Mouse (Mus musculus) kidney, adult 9 months (tissue): ENCODE measurements around the gene Sfxn1.
A peak's percentile ranks its signal among the peaks of the same experiment; 100 is the strongest.

Experiments
- DNase-seq: peaks from one replicate; pipeline ENCODE4 v3.0.0; 2022

Gene Sfxn1

GRCm38 (mm10) chr13:54071606-54072331 lies at the start of gene Sfxn1:
Gene Sfxn1 (plus strand): TSS chr13:54071869.
- DNase-seq: peak; percentile 83

DNA sequence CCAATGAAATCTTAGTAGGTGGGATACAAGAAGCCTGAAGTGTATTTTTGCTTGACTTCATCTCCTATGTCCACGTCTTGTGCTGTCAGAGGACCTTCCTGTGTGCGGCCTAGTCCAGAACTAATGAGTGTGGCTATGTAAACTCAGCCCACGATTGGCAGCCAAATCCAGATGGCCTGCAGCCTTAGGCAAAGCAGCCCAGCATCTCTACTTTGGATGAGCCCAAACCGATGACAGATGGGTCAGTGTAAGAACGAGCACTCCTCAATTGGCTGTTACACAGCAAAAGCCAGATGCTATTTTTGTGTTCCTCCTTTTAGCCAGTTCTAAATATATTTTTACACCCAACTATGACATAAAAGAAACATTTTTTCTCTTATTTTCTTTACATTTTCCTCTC lies 48.4 kb upstream of the Sfxn1 start:
- DNase-seq: no peak

GRCm38 (mm10) chr13:54027079-54027478 lies 44.6 kb upstream of the Sfxn1 start:
- no peak for DNase-seq

DNA sequence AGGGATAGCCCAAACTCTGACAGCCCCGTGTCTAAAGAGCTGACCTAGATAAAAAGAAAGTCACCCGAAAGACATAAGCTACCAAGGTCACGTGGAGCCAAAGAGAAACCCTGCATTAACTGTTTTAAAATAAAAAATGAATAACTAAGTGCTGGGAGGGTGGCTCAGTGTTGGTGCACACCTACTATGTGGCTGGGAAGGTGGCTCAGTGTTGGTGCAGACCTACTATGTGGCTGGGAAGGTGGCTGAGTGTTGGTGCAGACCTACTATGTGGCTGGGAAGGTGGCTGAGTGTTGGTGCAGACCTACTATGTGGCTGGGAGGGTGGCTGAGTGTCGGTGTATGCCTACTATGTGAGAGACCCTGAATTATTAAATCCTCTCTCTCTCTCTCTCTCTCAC lies 38.0 kb upstream of the Sfxn1 start:
- DNase-seq: no peak

DNA sequence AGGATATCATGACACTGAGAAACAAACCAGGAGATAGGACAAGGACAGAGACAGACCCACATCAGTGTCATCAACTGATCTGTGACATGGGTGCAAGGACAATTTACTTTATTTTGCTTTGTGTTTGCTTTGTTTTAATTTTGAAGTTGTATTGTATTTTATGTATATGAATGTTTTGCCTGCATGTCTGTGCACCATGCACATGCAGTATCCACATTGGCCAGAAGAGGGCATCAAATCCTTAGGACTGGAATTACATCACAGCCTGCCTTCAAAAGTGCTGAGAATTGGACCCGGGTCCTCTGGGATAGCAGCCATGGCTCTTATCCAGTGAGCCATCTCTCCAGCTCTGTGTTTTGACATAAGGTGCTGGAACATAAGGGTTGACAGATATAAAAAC lies 36.1 kb upstream of the Sfxn1 start:
- peak; percentile 14 for DNase-seq

- DNase-seq: no peak
These were observed 33.7 kb upstream of the Sfxn1 start for GRCm38 (mm10) chr13:54037936-54038335.

DNA sequence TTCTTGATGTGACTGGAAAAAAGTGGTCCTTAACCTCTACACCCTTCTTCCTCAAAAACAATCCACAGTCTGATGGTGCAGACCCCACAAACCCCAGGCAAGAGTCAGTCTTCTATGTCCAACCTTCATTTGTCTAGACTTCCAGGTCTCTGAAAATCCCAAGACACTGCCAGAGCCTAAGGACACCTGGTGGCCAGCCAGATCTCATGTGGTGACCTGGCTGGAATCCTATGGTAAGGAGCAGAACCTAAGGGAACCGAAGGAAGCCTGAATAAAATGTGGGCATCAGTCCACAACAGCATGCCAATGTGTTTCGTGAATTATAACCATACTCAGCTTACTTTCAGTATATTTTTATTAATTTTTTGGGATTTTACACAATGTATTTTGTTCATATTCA lies 31.4 kb upstream of the Sfxn1 start:
- DNase-seq: no peak

DNA sequence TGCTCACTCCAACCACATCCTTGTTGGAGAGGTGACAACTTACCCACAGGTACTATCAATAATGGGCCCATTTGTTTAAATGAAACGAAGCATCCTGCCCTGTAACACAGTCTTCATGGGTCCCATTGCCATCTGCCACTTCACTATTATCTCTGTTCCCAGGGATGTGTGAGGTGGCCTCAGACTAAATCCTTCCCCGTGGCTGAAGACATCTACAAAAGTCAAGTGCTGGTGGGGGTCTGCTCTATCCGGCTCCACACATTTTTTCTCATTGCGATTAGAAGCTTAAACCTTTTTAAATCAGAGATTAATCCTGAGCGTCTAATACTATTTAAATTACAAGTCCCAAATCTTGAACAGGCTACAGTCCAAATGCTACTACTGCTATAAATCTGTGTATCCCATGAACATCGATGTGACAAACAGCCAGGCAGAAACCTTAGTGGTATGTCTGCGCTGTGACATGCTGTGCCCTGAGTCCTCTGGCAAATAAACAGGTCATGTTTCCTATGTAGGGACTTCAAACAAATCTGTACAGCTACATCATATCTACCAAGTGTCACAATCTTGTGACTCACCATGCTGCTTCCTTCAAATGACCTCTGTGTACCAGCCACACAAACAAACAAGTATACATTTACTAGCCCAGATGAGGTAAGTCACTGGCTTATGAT lies 22.9 kb upstream of the Sfxn1 start:
- no peak for DNase-seq

DNA sequence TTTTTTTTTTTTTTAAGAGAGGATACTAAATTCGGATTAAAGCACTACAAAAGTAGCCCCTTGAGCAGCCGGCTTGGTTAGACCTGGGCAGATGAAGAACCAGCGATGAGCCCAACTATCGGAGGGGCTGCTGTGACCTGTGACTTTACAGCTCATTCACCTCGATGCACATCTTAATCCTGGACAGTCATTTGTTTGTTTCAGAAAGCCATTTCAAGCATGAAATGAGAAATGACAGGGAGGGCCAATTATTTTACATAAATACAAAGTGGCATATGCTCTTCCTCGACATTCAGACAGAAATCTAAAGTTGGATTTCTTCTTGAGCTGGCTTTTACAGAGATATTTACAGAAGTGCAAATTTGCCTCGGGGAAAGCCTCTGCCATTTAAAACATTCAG lies 20.0 kb upstream of the Sfxn1 start:
- DNase-seq: no peak

DNA sequence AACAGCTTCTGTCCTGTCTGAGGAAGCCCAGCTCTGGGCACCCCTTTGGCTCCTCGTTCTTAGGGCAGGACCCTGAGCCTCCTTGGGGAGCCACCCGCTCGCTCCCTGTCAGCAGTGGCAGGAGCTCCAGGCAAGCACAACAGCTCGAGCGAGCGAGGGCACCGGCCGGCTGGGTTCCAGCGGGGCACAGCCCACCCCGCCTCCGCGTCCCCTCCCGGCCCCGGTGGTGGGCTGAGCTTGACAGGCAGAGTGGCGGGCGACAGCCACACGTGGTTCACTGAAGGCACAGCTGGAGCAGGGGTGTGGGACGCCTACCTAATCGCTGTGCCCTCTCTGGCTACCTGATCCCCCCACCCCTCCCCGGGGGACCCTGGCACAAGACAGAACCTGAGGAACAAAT lies 16.7 kb upstream of the Sfxn1 start:
- no peak for DNase-seq

DNA sequence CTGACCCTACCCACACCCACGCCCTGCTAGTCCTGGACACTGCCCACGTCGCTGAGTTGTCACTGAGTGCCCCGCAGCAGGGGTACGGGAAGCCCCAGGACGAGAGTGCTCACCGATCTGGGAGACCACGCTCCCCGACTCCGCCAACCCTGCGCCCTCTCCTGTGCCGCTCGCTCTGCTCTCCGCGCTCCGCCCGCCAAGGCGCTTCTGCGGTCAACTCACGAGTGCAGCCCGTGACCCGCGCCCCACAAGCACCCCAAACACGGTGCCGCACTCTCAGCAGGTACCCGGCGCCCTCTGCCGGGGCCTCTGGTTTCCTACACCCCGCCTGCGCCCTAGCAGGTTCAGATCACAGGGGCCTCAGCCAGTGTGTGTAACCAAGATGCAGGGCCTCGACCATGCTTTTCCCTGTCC lies 16.2 kb upstream of the Sfxn1 start, which contains the start of gene Drd1:
TSS of gene Drd1 (minus strand) at position 258 of the 414 bp plus-strand sequence.
- peak; percentile 56 for DNase-seq

GRCm38 (mm10) chr13:54062068-54062467 lies 9.6 kb upstream of the Sfxn1 start:
- no peak for DNase-seq

DNA sequence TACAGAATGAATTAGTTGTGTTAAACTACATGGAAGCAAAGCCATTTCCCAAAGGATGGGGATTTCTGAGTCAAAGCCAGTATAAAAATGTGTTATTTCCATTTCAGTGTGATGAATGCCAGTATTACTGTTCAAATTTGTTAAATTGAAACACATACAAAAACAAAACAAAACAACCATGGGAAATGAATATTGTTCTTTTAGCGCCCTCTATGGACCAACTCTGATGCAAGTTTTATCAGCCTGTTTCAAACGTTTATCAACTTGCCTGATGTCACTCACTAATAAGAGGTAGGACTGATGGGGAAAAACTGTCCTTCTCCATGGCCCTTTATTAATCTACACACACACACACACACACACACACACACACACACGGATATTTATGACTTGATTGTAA lies 8.4 kb upstream of the Sfxn1 start:
- DNase-seq: peak; percentile 55

- DNase-seq: peak; percentile 75
These were observed 5.5 kb upstream of the Sfxn1 start for GRCm38 (mm10) chr13:54066081-54066746.

DNA sequence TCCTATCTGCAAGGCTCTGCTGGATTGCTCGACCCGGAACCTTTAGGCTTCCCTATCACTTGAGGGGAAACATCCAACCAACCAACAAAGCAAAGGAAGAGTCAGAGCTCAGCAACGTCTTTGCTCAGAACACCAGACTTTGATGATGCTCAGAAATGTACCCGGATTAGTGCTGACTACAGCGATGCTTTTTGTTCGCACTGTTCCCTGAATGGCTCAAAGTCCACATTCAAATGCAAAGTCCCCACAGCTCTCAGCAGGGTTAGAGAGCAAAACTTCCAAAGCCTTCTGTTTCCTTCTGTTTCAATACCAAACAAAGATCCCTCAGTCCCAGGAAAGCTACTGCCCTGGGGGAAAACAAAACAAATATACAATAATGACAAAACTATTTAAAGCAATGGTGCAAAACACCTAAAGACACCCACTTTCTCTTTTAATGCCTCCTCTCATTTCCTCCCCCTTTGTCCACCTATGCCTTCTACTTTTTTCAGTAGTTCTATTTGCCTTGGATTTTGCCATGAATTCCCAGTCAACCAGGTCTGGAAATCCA lies 4.0 kb upstream of the Sfxn1 start:
- peak; percentile 89 for DNase-seq

DNA sequence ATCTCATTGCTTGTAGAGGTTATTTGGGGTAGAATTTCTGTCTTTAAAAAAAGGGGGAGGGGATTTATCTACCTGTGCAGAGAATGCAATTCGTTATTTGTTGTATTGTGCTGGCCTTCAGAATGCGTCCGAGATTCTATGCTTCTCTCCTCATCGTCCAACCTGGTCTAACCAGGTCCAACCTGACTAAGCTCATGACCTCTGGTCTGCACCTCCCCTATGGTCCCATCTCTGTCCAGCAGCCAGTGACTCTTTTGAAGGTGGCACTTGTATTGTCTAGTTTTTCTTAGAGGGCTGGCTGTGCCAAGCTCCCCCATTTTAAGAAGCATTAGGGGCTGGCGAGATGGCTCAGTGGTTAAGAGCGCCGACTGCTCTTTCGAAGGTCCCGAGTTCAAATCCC lies 658 bp upstream of the Sfxn1 start:
- no peak for DNase-seq

- peak; percentile 30 for DNase-seq
These were observed 923 bp downstream of the Sfxn1 start for GRCm38 (mm10) chr13:54072526-54073057.

DNA sequence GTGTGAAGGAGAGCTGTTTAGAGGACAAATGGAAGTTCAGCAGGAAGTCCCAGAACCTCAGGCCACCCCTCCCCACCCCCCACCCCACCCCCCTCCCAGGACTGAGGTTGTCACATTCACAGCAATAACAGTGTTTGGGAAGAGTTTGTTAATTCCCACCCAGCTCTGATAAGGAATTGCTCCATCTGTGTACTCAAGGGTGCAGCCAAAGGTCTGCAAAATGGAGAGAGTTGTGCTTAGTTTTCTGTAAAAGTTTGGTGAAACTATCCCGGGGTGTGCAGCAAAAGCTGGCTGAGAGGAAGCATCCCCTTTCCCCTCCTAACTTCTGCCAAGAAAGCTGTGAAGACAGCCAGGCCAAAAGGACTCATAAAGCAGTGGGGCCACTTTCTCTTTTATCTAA lies 1.4 kb downstream of the Sfxn1 start:
- peak; percentile 37 for DNase-seq

- peak; percentile 49 for DNase-seq
These were observed 1.8 kb downstream of the Sfxn1 start for GRCm38 (mm10) chr13:54073491-54073890.

DNA sequence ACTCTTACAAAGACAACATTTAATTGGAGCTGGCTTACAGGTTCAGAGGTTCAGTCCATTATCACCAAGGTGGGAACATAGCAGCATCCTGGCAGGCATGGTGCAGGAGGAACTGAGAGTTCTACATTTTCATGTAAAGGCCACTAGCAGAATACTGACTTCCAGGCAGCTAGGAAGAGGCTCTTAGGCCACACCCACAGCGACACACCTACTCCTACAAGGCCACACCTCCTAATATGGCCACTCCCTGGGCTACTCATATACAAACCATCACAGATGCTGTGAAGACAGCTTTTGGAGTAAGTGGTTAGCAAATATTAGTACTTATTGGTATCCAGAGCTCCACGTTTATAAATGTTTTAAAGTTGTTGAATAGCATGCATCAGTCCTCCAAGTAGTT lies 3.7 kb downstream of the Sfxn1 start:
- peak; percentile 27 for DNase-seq

GRCm38 (mm10) chr13:54076051-54076450 lies 4.4 kb downstream of the Sfxn1 start:
- no peak for DNase-seq

- peak; percentile 92 for DNase-seq
These were observed 5.2 kb downstream of the Sfxn1 start for GRCm38 (mm10) chr13:54076762-54077460.
